Mouse (Mus musculus): ENCODE results near the gene Ctcf.

Ctcf gene

DNA sequence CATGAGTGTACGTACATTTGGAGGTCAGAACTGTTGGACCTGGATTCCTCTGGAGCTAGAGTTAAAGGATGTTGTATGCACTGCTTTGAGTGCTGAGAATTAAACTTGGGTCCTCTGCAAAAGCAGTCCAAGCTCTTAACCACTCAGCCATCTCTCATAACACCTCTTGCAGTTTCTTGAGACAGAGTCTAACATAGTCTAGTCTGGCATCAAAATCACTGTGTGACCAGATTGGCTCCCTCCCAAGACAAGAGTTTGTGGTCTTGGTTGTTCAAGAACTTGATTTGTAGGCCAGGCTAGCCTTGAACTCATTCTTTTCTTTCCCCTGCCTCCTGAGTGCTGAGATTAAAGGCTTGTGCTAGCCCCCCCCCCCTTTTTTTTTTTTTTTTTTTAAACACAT lies 12.6 kb downstream of the Ctcf start:
- DNase-seq (ENCODE audit: extremely low spot score) = no peak

GRCm38 (mm10) chr8:105657641-105658040 lies 21.3 kb downstream of the Ctcf start:
- no peak for DNase-seq (ENCODE audit: extremely low spot score)

DNA sequence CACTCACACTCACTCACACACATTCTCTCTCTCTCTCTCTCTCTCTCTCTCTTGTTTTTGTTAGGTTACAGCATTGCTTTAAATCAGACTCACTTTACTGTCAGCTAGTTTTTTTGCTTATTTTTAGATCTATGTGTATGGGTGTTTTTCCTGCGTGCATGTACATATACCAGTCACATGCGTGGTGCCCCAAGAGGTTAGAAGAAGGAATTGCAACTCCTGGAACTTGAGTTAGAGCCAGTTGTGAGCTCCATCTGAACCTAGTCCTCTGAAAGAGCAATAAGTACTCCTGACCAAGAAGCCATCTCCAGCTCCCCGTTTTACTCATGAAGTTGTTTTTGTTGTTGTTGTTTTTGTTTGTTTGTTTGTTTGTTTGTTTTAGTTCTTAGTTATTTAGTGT lies 24.8 kb downstream of the Ctcf start:
- no peak for DNase-seq (ENCODE audit: extremely low spot score)

GRCm38 (mm10) chr8:105677891-105678290 lies 41.5 kb downstream of the Ctcf start:
- DNase-seq (ENCODE audit: extremely low spot score) = no peak

DNA sequence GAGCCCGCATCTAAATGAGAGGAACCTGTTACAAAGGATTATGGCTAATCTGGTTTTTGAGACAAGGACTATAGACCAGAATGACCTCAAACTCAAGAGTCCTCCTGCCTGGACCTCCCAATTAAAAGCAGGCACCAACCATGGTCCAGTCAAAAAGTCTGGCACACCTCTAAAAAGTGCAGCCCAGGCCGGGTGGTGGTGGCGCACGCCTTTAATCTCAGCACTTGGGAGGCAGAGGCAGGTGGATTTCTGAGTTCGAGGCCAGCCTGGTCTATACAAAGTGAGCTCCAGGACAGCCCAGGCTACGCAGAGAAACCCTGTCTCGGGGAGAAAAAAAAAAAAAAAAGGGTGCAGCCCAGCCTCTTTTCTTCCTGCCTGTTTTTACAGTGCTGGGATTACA lies 49.0 kb downstream of the Ctcf start:
- DNase-seq (ENCODE audit: extremely low spot score) = no peak

GRCm38 (mm10) chr8:105685796-105686308 lies 49.5 kb downstream of the Ctcf start, which contains the start of gene Carmil2:
Carmil2 (plus strand) TSS chr8:105686274.
- DNase-seq (ENCODE audit: extremely low spot score) = peak; percentile 62

DNA sequence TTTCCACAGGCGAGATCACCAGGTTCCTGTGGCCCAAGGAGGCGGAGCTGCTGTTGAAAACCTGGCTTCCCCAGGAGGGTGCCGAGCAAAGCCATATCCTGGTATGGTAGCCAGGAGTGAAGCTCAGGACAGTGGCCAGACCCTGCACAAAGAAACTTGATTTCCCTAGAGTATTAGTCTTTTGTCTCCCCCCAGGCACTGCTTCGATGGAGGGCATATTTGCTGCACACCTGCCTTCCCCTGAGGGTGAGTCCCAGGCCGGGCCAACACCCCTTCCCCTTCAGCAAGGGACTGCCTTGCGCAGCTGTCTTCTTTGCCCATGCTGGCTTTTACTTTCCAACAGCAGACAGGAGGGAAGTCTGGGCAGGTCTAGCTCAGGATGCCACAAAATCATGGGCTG lies 50.2 kb downstream of the Ctcf start:
- no peak for DNase-seq (ENCODE audit: extremely low spot score)

DNA sequence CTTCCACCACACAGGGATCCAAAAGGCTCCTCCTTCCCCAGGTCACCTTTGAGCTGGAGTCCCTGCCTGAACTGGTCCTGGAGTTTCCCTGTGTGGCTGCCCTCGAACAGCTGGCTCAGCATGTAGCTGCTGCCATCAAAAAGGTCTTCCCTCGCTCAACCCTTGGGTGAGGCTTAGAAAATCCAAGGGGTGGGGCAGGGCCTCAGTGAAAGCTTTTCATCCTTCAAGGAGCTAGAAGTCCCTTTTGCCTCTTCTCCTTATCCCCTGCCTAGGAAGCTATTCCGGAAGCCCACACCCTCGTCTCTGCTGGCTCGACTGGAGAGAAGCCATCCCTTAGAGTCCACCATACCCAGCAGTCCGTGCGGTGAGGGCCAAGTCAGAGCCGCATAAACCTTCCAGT lies 51.1 kb downstream of the Ctcf start:
- DNase-seq (ENCODE audit: extremely low spot score) = no peak

GRCm38 (mm10) chr8:105688242-105688752 lies 51.9 kb downstream of the Ctcf start:
- no peak for DNase-seq (ENCODE audit: extremely low spot score)

GRCm38 (mm10) chr8:105689256-105689982 lies 53.1 kb downstream of the Ctcf start:
- no peak for DNase-seq (ENCODE audit: extremely low spot score)

GRCm38 (mm10) chr8:105689983-105690360 lies 53.6 kb downstream of the Ctcf start:
- DNase-seq (ENCODE audit: extremely low spot score) = no peak

DNA sequence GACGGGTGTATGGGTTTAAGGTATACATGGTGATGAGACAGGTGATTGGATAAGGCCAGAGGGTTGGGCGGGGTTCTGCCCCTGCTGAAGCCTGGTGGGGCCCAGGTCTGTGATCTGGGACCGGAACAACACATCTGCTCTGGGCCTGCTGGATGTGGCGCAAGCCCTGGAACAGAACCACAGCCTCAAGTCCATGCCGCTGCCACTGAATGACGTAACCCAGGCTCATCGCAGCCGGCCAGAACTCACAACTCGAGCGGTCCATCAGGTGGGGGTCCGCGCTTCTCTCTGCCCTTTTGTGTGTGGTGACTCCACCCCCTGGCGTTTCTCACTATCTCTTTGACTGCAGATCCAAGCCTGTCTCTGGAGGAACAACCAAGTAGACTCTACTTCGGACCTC lies 54.6 kb downstream of the Ctcf start:
- no peak for DNase-seq (ENCODE audit: extremely low spot score)

- DNase-seq (ENCODE audit: extremely low spot score) = no peak
These were observed 56.2 kb downstream of the Ctcf start for GRCm38 (mm10) chr8:105692449-105693182.

DNA sequence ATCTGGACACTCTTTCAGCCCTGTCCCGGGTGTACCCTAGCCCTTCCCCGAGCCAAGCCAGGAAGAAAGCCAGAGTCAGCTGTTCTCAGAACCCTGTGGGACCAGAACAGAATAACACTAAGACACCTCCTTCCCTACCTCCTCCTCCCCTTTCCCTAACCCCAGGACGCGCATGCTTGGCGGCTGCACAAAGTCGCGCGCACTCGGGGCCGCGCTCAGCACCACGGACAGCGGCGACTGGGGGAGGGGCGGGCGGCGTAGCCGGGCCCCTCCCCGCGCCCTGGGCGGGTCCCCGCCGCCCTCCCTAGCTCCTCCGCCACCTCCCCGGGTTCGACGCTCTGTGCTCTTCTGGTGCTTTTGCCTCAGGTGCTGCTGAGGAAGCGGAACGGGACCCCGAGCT lies 57.3 kb downstream of the Ctcf start:
- peak; percentile 71 for DNase-seq (ENCODE audit: extremely low spot score)

DNA sequence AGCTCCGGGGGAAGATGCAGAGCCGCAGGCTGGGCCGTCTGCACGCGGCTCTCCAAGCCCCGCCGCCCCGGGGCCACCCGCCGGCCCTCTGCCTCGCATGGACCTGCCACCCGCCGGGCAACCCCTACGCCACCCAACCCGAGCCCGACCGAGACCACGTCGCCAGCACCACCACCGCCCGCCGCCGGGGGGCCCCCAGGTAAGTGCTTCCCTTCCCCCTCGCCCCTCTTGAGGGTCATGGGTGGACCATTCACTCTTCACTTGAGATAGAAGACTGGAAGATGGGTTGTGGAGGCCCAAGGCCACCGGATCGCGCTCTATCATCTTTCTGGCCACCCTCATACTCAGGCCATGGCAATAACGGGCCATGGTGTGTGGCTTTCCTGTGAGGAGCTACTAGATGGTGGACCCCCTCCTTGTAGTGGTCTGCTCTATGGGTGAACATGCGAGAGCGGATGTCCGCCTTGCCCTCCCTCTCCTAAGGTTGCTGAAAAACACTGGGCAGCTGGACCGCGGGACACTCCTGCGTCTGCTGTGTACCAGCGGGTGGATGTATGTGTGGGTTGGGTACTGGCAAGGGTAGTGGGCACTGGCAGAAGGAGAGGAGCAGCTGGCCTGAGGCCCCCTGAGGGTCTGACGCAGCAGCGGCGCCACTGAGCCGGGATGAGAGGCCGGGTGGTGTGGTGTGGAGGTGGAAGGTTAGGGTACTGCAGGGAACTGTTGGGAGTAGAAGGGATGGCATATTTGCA lies 57.9 kb downstream of the Ctcf start:
- no peak for DNase-seq (ENCODE audit: extremely low spot score)

DNA sequence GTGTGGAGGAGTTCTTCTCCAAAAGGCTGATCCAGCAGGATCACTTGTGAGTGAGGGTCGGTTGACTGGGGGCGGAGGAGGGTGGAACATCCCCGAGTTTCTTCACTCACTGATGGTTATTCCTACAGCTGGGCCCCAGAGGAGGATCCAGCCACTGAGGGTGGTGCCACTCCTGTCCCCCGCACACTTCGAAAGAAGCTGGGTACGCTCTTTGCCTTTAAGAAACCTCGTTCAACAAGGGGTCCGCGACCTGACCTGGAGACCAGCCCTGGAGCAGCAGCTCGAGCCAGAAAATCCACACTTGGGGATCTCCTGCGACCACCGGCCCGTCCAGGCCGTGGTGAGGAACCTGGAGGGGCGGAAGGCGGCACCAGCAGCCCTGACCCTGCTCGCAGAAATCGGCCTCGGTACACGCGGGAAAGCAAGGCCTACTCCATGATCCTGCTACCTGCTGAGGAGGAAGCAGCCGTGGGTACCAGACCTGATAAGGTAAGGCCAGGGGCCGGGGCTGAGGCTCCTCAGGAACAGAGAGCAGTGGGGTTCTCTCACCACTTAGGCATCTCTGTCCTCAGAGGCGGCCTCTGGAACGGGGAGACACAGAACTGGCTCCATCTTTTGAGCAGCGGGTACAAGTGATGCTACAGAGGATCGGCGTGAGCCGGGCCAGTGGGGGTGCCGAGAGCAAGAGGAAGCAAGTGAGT lies 58.9 kb downstream of the Ctcf start:
- no peak for DNase-seq (ENCODE audit: extremely low spot score)

DNA sequence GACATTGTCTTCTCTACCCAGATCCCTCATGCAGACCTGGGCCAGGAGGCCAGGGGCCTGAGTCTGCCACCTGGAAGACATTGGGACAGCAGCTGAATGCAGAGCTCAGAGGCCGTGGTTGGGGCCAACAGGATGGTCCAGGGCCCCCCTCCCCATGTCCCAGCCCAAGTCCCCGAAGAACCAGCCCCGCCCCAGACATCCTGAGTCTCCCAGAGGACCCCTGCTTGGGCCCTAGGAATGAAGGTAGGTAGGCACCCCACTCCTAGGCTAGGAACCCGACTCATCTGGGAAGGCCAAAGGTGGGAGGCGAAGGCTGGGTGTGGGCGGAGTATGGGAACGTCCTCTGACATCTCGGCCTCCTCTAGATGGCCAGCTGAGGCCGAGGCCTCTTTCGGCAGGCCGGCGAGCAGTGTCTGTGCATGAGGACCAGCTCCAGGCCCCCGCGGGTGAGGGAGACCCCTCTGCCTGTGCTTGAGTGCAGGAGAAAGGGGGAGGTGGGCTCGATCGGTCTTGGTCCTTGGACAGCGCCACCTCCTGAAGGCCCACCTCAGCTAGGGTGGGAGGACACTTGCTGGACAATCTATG lies 60.9 kb downstream of the Ctcf start:
- no peak for DNase-seq (ENCODE audit: extremely low spot score)

DNA sequence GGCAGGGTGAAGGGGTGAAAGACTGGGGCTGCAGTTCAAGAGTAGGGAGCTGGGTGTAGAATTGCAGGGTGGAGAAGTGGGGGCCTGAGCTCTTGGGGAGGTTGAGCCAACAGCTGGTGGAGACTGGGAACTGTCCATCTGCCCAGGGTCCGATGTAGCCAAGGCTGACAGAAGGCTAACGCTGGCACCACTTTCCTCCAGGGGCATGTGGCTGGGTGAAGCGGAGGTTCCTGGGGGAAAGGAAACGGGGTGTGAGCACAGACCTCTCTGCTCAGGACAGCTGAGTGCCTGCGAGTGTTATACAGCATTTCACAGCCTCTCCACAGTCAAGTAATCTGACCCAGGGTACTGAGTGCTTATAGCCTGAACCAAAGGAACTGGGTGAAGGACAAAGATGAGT lies 62.4 kb downstream of the Ctcf start:
- DNase-seq (ENCODE audit: extremely low spot score) = no peak

DNA sequence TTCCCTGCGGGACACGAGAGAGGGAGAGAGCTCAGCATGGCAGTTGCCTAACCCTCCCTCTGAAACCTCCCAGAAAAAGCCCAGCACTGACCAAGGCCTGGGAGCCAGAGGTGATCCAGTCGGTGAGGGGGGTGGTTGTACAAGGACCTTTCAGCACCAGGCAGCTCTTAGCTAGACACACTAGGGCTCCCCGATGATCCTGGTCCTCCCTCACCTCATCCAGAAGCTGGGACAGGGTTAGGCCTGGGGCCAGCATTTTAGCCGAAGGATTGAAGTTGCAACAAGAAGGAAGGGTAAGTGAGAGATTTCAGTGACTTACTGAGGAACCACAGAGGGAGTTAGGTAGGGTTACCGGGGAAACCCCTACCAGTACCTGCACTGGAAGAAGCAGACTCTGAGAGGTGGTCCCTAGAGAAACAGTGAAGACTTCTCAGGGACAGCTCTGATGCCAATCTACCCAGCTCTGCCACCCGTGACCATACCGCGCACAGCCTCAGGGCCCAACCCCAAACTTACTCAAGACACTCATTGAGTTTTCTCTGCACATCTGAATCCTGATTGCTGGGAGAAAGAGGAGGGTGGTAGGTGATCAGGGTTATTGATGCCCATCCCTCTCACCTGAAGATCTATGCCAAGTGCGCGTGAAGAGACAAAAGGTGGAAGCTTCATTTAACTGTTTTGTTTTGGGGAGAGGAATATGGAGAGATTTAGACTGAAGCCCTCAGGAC lies 63.3 kb downstream of the Ctcf start:
- DNase-seq (ENCODE audit: extremely low spot score) = no peak

- no peak for DNase-seq (ENCODE audit: extremely low spot score)
These were observed 64.2 kb downstream of the Ctcf start for GRCm38 (mm10) chr8:105700566-105700965.
